Mouse (Mus musculus) cerebellum, postnatal 4 days (tissue): Measurements from ENCODE around the gene Nxn.

Experiments
- DNase-seq, 2 experiments: peaks; one replicate each; pipeline ENCODE4 v3.0.0; 2022; ENCODE audit warnings: low spot score in 2 of 2, mixed read lengths in 1 of 2

Gene Nxn

GRCm38 (mm10) chr11:76260208-76261050 lies 138.5 kb downstream of the Nxn start:
- no peak for DNase-seq

- DNase-seq, result no peak
These were observed 140.4 kb downstream of the Nxn start for GRCm38 (mm10) chr11:76258511-76258910.

DNA sequence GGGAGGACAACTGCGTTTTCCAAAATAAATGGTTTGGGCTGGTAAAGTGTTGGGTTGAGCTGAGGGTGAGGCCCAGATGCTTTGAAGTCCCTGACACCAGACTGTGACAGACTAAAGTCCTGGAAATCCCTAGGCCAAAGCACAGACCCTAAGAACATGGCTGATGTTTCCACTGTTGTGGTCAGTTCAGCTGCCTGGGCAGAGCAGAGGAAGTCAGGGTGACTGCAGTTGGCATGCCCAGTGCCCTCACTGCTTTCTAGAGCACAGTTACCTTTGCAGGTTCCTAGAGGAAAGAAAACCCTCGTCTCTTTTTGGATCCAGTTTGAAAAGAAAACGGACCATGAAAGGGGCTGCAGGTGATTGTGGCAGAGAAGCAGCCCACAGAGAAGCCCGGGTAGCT lies 141.6 kb downstream of the Nxn start:
- DNase-seq, result no peak

GRCm38 (mm10) chr11:76256129-76256528 lies 142.8 kb downstream of the Nxn start:
- DNase-seq, result no peak

- peak in 1 of 2 experiments; percentile 34 for DNase-seq
These were observed 143.4 kb downstream of the Nxn start for GRCm38 (mm10) chr11:76255431-76256001.

DNA sequence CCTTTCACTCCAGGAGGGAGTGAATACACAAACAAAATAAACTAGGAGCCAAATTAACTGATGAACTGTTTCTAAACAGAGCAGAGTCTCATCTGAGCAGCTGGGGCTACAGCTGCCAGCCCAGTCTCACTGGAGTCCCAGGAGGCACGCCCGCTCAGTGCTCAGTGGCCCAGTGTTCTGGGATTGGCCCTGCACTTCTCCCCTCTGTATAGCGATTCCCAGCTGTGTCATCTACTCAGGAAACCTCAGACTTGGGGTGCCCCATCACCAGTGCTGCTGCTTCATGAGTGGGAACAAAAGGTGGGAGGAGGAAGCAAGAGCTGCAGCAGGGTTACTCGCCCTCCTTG lies 145.0 kb downstream of the Nxn start:
- DNase-seq, result no peak

GRCm38 (mm10) chr11:76253145-76253917 lies 145.6 kb downstream of the Nxn start:
- DNase-seq, result peak; percentile 92 to 93

DNA sequence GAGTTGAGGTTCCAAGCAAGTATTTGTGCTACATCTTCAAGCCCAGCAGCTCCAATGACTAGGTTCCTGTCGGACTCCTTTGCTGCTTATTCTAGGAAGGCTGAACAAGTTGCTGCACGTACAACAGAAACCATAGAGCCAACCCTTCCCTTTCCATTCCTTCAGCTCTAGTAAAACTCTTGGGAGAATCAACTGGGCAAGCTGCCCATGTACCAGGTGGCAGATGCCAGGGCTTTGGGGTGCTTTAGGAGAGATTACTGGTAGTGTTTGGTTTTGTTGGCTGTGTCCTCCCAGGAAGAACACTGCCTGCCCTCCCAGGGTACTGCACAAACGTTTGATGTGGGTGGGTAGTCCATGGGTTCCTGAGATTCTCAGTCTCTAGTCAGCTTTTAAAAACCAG lies 146.9 kb downstream of the Nxn start:
- DNase-seq, result peak in 1 of 2 experiments; percentile 48

GRCm38 (mm10) chr11:76247239-76247638 lies 151.7 kb downstream of the Nxn start:
- no peak for DNase-seq

GRCm38 (mm10) chr11:76246439-76246838 lies 152.5 kb downstream of the Nxn start:
- no peak for DNase-seq

DNA sequence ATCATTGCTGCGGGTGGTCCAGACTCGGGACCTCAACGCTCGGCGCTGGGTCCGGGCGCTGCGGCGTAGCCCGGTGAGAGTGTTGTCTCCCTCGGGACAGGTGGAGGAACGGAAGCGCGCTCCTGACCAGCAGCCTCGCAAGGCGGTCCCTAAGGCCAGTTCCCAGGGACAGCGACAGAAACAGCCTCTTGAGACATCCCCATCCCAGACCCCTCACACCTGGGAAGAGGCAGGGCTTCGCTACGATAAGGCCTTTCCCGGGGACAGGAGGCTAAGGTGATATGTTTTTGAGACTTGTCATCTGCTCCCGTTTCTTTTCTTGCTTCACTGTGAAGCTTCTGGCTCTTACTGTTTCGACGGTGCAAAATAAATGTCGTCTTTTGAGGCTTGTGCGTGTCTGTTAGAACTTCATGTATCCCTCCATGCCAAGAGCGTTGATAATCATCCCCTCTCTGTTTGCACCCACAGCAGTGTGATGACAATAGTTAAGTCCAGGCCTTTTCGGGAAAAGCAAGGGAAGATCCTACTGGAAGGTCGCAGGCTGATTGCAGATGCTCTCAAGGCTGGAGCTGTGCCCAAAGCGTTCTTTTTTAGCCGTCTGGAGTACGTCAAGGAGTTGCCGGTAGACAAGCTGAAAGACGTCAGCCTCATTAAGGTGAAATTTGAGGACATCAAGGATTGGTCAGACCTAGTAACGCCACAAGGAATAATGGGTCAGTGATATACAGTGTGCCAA lies 155.0 kb downstream of the Nxn start:
- DNase-seq, result no peak

DNA sequence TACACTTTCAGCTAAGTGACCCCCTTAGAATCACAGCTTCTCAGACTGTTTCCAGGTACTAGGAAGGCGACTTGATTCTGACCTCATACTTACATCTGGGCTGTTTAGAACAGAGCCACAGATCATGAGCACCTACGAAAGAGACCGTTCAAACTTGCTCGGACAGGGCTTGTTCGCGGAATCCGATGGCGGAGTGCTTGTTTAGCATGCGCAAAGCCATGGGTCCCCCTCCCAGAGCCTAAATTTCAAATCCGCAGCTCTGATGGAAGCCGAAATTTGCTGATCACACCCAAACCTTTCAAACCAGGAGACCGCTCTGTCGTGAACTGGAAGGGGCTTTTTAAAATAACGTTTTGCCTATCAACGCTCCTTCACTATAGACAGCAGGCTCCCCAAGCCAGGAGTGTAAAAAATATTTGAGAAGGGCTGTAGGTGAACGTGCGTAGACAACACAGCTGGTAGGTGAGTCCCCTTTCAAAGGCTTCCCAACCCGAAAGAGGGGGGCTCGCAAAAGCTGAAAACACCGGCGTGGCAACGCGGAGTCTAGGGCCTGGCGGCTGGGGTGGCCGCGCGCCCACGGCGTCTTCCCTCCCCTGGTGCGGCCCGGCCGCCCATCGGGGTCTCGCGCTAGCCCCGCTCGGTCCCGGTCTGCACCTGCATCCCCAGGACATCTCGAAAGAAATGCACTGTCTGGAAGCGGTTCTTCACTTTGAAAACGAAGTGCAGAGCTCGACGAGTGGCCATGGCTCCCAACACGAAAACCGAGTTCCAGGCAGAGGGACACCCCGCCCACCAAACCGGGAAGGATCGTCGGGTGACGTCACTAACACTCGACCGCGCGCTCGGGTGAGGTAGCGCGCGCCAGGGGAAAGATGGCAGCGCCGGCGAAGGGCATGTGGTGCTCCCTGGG lies 155.8 kb downstream of the Nxn start, which contains the start of the genes Mrm3 and Glod4:
Gene Mrm3 (plus strand): TSS at position 815 of the 910 bp plus-strand sequence.
Gene Glod4 (minus strand): TSS at position 825 of the 910 bp plus-strand sequence.
- DNase-seq, result peak; percentile 88 to 93

DNA sequence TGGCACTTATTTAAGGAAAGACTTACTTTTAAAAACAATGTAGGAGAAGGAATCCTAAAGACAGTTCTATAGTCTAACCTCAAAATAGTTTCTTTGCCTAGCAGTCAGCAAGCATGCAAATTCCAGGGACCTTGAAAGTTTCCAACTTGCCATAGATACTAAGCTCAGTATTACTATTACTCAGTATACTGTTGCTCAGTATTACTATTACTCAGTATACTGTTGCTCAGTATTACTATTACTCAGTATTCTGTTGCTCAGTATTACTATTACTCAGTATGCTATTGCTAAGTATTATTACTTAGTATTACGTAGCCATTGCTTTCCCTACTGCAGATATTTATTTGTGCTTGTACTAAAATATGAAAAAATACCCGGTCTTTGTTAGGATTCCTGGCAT lies 159.2 kb downstream of the Nxn start:
- DNase-seq, result no peak

GRCm38 (mm10) chr11:76236136-76236535 lies 162.8 kb downstream of the Nxn start:
- no peak for DNase-seq

DNA sequence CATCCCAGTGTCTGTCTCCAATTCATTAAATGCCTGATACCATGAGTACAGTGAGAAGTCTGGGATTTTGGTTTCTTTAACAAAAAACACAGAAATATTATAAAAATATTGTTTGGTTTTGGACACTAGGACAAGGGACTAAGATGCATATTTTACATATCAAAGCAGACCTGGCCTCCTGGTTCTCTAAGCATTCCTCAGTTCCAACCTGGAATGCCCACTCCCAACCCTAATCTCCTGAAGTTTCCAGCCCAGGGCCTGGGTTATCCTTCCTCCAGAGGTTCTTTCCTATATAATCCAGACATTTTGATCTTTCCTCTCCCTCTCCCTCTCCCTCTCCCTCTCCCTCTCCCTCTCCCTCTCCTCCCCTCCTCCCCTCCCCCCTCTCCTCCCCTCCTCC lies 173.9 kb downstream of the Nxn start:
- DNase-seq, result no peak

- DNase-seq, result no peak
These were observed 174.3 kb downstream of the Nxn start for GRCm38 (mm10) chr11:76224631-76225030.

DNA sequence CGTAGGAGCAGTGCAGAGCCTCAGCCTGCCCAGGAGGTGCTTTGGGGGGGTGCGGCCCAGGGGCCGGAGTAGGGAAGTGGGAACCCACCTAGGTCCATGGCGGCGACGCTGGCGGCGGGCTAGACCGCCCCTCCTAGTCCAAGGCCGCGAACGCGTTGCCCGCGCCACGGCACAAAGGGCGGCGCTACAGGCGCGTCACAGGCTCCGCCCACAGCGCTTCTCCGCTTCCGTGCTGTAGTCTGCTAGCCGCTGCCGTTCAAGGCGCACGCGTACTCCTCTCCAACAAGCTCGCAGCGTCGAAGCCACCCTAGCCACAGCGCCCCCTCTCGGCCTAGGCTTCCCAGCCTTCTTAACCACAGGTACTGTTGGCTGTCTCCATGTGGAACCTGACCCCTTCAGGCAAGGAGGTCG lies 181.5 kb downstream of the Nxn start, which contains the start of the genes Dbil5 and Gemin4:
Gene Dbil5 (plus strand): TSS at position 219 of the 411 bp plus-strand sequence.
Gene Gemin4 (minus strand): TSS at position 275 of the 411 bp plus-strand sequence.
- peak; percentile 89 to 95 for DNase-seq

GRCm38 (mm10) chr11:76216681-76217389 lies 182.1 kb downstream of the Nxn start:
- no peak for DNase-seq

- no peak for DNase-seq
These were observed 182.8 kb downstream of the Nxn start for GRCm38 (mm10) chr11:76216049-76216540.

- DNase-seq, result no peak
These were observed 183.9 kb downstream of the Nxn start for GRCm38 (mm10) chr11:76215011-76215410.
